18 mouse cellular contexts compared by ENCODE assay signal in genomic region chr16:78877941-78878340, GRCm38 (mm10). TPM values are rescaled to one million over a fixed set of nuclear protein-coding genes. Genes with fewer than 3 reads are reported as not detected.
DNase-seq lines count a peak whose midpoint lies in the region; ATAC-seq and TF ChIP-seq lines count a peak whose summit lies in the region.
"Had no signal": no experiment of that assay in that cellular context is flagged by ENCODE, and none has a peak within 500 bp of the region (broad histone marks: within the 10 kb centered on the region; RNA-seq: fewer than 3 reads in every experiment).

No protein-coding gene starts in this region.

- H3K27me3 ChIP-seq in liver, adult 2 months (ENCODE audit: control insufficient read depth, insufficient read depth, low read length), result no peaks in the 10 kb centered on the region
- H3K27me3 ChIP-seq in liver, embryonic 11.5 days (replicated peaks; ENCODE audit: control insufficient read depth, insufficient read depth, low read length), result no peaks in the 10 kb centered on the region
- H3K27me3 ChIP-seq: forebrain, embryonic 15.5 days; heart, embryonic 13.5 days; intestine, embryonic 15.5 days; liver, embryonic 13.5 days; midbrain, embryonic 15.5 days; neural tube, embryonic 12.5 days had no signal

- no peaks in the 10 kb centered on the region for H3K9me3 ChIP-seq in liver, embryonic 11.5 days (ENCODE audit: control insufficient read depth, low read length)
- H3K9me3 ChIP-seq: forebrain, embryonic 15.5 days; heart, embryonic 13.5 days; intestine, embryonic 15.5 days; liver, embryonic 13.5 days; midbrain, embryonic 15.5 days; neural tube, embryonic 12.5 days had no signal

- ATAC-seq in liver, embryonic 11.5 days (replicated peaks; ENCODE audit: low FRiP score), result no peak
- ATAC-seq: forebrain, embryonic 15.5 days; intestine, embryonic 15.5 days; midbrain, embryonic 15.5 days had no signal

- no peak overlapping the region for H3K9ac ChIP-seq in liver, adult 2 months (ENCODE audit: low read depth, low read length)
- no peak overlapping the region for H3K9ac ChIP-seq in liver, embryonic 11.5 days (ENCODE audit: low read depth, low read length)
- H3K9ac ChIP-seq: forebrain, embryonic 15.5 days; heart, embryonic 13.5 days; intestine, embryonic 15.5 days; liver, embryonic 13.5 days; midbrain, embryonic 15.5 days; neural tube, embryonic 12.5 days had no signal

- H3K4me3 ChIP-seq in liver, adult 2 months (ENCODE audit: insufficient read depth, low read depth, low read length), result no peak overlapping the region
- no peak overlapping the region for H3K4me3 ChIP-seq in liver, embryonic 11.5 days (ENCODE audit: low read depth, low read length)
- H3K4me3 ChIP-seq: forebrain, embryonic 15.5 days; heart, embryonic 13.5 days; intestine, embryonic 15.5 days; liver, embryonic 13.5 days; midbrain, embryonic 15.5 days; neural tube, embryonic 12.5 days had no signal

- WGBS in liver, adult 2 months, result 66% methylated on average over 1 of the region's 1 CpGs
- 69% methylated on average over 1 of the region's 1 CpGs for WGBS in liver, embryonic 11.5 days

- no peak overlapping the region for H3K4me2 ChIP-seq in liver, embryonic 11.5 days
- H3K4me2 ChIP-seq: forebrain, embryonic 15.5 days; heart, embryonic 13.5 days; intestine, embryonic 15.5 days; liver, embryonic 13.5 days; midbrain, embryonic 15.5 days; neural tube, embryonic 12.5 days had no signal

- no peaks in the 10 kb centered on the region for H3K4me1 ChIP-seq in liver, adult 2 months (ENCODE audit: control insufficient read depth, insufficient read depth, low read length)
- no peaks in the 10 kb centered on the region for H3K4me1 ChIP-seq in liver, embryonic 11.5 days (replicated peaks; ENCODE audit: control insufficient read depth, insufficient read depth, low read length)
- H3K4me1 ChIP-seq: forebrain, embryonic 15.5 days; heart, embryonic 13.5 days; intestine, embryonic 15.5 days; liver, embryonic 13.5 days; midbrain, embryonic 15.5 days; neural tube, embryonic 12.5 days had no signal

- no peaks in the 10 kb centered on the region for H3K36me3 ChIP-seq in liver, adult 2 months (ENCODE audit: control insufficient read depth, insufficient read depth, low read length)
- no peaks in the 10 kb centered on the region for H3K36me3 ChIP-seq in liver, embryonic 11.5 days (ENCODE audit: control insufficient read depth, insufficient read depth, low read length)
- H3K36me3 ChIP-seq: forebrain, embryonic 15.5 days; heart, embryonic 13.5 days; intestine, embryonic 15.5 days; liver, embryonic 13.5 days; midbrain, embryonic 15.5 days; neural tube, embryonic 12.5 days had no signal

- no peaks in the 10 kb centered on the region for H3K79me2 ChIP-seq in liver, adult 2 months (ENCODE audit: control insufficient read depth, insufficient read depth, low read length)

- no peak for TF ChIP-seq POLR2A in liver, adult 2 months (IDR thresholded peaks at IDR 0.05; ENCODE audit: extremely low read depth, insufficient read depth, low read length)

- no peak overlapping the region for H3K27ac ChIP-seq in liver, adult 2 months (replicated peaks; ENCODE audit: insufficient read depth, low read depth, low read length)
- H3K27ac ChIP-seq in liver, embryonic 11.5 days (ENCODE audit: low read depth, low read length), result no peak overlapping the region
- H3K27ac ChIP-seq: forebrain, embryonic 15.5 days; heart, embryonic 13.5 days; intestine, embryonic 15.5 days; liver, embryonic 13.5 days; midbrain, embryonic 15.5 days; neural tube, embryonic 12.5 days had no signal

- DNase-seq in liver, adult 2 months (ENCODE audit: extremely low read depth, low read depth, low spot score), result peak; percentile 27
- DNase-seq in liver, embryonic 11.5 days (ENCODE audit: low spot score), result no peak
- DNase-seq in R1 (ENCODE audit: low read depth, low spot score), result peak; percentile 15
- peak; percentile 33 for DNase-seq in embryo, embryonic 11 days
- no peak for DNase-seq in cerebellum, postnatal 4 days (ENCODE audit: low spot score in 2 of 2)
- DNase-seq in spleen, adult 18-20 months, result no peak
- no peak for DNase-seq in kidney, postnatal 14 days
- DNase-seq: cerebellum, postnatal 10 days; layer of hippocampus, adult 9-11 months; liver, embryonic 13.5 days; lung, postnatal 36 days; thymus, postnatal 4 days had no signal

- no peak for TF ChIP-seq CTCF in liver, adult 2 months (IDR thresholded peaks at IDR 0.05; ENCODE audit: low read depth, low read length)

RNA-seq across cellular contexts. Expression of gene Chodl, which starts 52.8 kb away (rescaled TPM):
- total RNA-seq in liver, adult 2 months (2014; rRNA removed), result not detected in 2 replicates
- not detected in 2 replicates for polyA plus RNA-seq in liver, adult 2 months (2012; rRNA removed)
- 0.23 and 0.39 TPM in 2 replicates for polyA plus RNA-seq in liver, embryonic 11.5 days (2014; fragmentation: Nextera tagmentation; extraction: Ambion mirVana)
- total RNA-seq: hematopoietic stem cell, adult 5-6 weeks had no signal

Comparison
In these comparisons a context has a peak if more than half of its experiments do, and no peak if none do; other contexts are left out.
1. DNase-seq: peak in liver, adult 2 months (single experiment), R1 (single experiment) and embryo, embryonic 11 days (single experiment); none in liver, embryonic 11.5 days (single experiment), cerebellum, postnatal 4 days (0 of 2), spleen, adult 18-20 months (0 of 2) and kidney, postnatal 14 days (single experiment).